8 mouse cellular contexts compared by ENCODE assay signal in genomic region chr12:17348048-17349036, GRCm38 (mm10). TPM values are rescaled to one million over a fixed set of nuclear protein-coding genes. Genes with fewer than 3 reads are reported as not detected.
DNase-seq lines count a peak whose midpoint lies in the region; ATAC-seq and TF ChIP-seq lines count a peak whose summit lies in the region.

Nol10 (plus strand) TSS chr12:17348458.

- intact Hi-C loops in heart, postnatal 14 days (cut with DNase I), result loop anchor here (5.0 kb wide), 1 partner anchor 546 kb away; the partner anchor contains the start of gene Greb1

- peak; percentile 98 for ATAC-seq in forebrain, embryonic 13.5 days
- peak; percentile 98 for ATAC-seq in neural tube, embryonic 15.5 days (ENCODE audit: low FRiP score)

- H3K4me1 ChIP-seq in E14TG2a.4 (replicated peaks; ENCODE audit: low read depth, low read length), result peaks cover 34% of the 10 kb centered on the region
- peaks cover 16% of the 10 kb centered on the region for H3K4me1 ChIP-seq in forebrain, embryonic 13.5 days
- peaks cover 16% of the 10 kb centered on the region for H3K4me1 ChIP-seq in neural tube, embryonic 15.5 days

- H3K9ac ChIP-seq in forebrain, embryonic 13.5 days, result peak within 1 kb of the TSS; percentile 83
- peak within 1 kb of the TSS; percentile 73 for H3K9ac ChIP-seq in neural tube, embryonic 15.5 days (replicated peaks)

- TF ChIP-seq CTCF in E14TG2a.4 (conservative IDR thresholded peaks at IDR 0.05; ENCODE audit: low read length), result no peak

- peak; percentile 87 for DNase-seq in c-Kit-positive CD71-positive TER-119-positive erythroid progenitor cells, embryonic 14.5 days (ENCODE audit: low spot score)
- peak; percentile 87 to 94 for DNase-seq in heart, postnatal 14 days
- DNase-seq in layer of hippocampus, adult 11-12 months (ENCODE audit: low spot score), result peak; percentile 89
- peak; percentile 86 to 89 for DNase-seq in lung, adult 18-20 months
- peak; percentile 90 for DNase-seq in testis, postnatal 14 days (ENCODE audit: low spot score)

- H3K4me3 ChIP-seq in E14TG2a.4 (replicated peaks; ENCODE audit: low read length), result peak within 1 kb of the TSS; percentile 91
- H3K4me3 ChIP-seq in forebrain, embryonic 13.5 days, result peak within 1 kb of the TSS; percentile 84
- H3K4me3 ChIP-seq in neural tube, embryonic 15.5 days (replicated peaks), result peak within 1 kb of the TSS; percentile 81

- no peak within 1 kb of the TSS; the same call in 1 of the 2 replicates for H3K27ac ChIP-seq in forebrain, embryonic 13.5 days
- H3K27ac ChIP-seq in neural tube, embryonic 15.5 days (replicated peaks), result peak within 1 kb of the TSS; percentile 68

- H3K27me3 ChIP-seq in E14TG2a.4 (ENCODE audit: insufficient read depth, low read length), result no peaks in the 10 kb centered on the region
- H3K27me3 ChIP-seq in forebrain, embryonic 13.5 days, result no peaks in the 10 kb centered on the region
- no peaks in the 10 kb centered on the region for H3K27me3 ChIP-seq in neural tube, embryonic 15.5 days (replicated peaks)

- H3K4me2 ChIP-seq in forebrain, embryonic 13.5 days, result peak within 1 kb of the TSS; percentile 84
- H3K4me2 ChIP-seq in neural tube, embryonic 15.5 days, result peak within 1 kb of the TSS; percentile 84

- under 1% methylated on average over 42 of the region's 42 CpGs for WGBS in forebrain, embryonic 13.5 days
- WGBS in neural tube, embryonic 15.5 days, result under 1% methylated on average over 42 of the region's 42 CpGs

- peaks cover 37% of the 10 kb centered on the region for H3K36me3 ChIP-seq in E14TG2a.4 (ENCODE audit: insufficient read depth, low read length)
- peaks cover 28% of the 10 kb centered on the region for H3K36me3 ChIP-seq in forebrain, embryonic 13.5 days (ENCODE audit: poor library complexity, severe bottlenecking)
- peaks cover 7% of the 10 kb centered on the region for H3K36me3 ChIP-seq in neural tube, embryonic 15.5 days

- no peaks in the 10 kb centered on the region for H3K9me3 ChIP-seq in E14TG2a.4 (ENCODE audit: low read length)
- no peaks in the 10 kb centered on the region for H3K9me3 ChIP-seq in forebrain, embryonic 13.5 days (replicated peaks)
- no peaks in the 10 kb centered on the region for H3K9me3 ChIP-seq in neural tube, embryonic 15.5 days (replicated peaks)

RNA-seq across cellular contexts. Expression of gene Nol10, which starts in this region (rescaled TPM):
- 26.4 and 28.0 TPM in 2 replicates for polyA plus RNA-seq in forebrain, embryonic 13.5 days (2015; fragmentation: Nextera tagmentation; extraction: Ambion mirVana)
- 1 to 10 TPM; 7.1 to 7.4 TPM for total RNA-seq in heart, postnatal 14 days (2021)
- polyA plus RNA-seq in neural tube, embryonic 15.5 days (2015; fragmentation: Nextera tagmentation; extraction: Ambion mirVana), result 20.2 and 21.6 TPM in 2 replicates
